Mouse (Mus musculus): Measurements from ENCODE around the gene A030003K21Rik. TPM values are rescaled to one million over a fixed set of nuclear protein-coding genes. Genes with fewer than 3 reads are reported as not detected.
"Not testable (repeated sequence)": the region's sequence is repeated elsewhere in the genome, so short reads cannot be mapped to it uniquely, and the experiment has no call there.

The A030003K21Rik gene
- polyA plus RNA-seq, 1 experiment from 2014 or later, result not detected

- Histone ChIP-seq H3K9ac (ENCODE audit: low read depth, low read length) (no peak overlapping the region), H3K27me3 (replicated peaks; ENCODE audit: control insufficient read depth, insufficient read depth, low read length) (no peaks in the 10 kb centered on the region), H3K4me2 (ENCODE audit: low read depth, low read length) (no peak overlapping the region), H3K4me3 (ENCODE audit: low read depth, low read length) (no peak overlapping the region), H3K36me3 (ENCODE audit: control insufficient read depth, insufficient read depth, low read length) (no peaks in the 10 kb centered on the region), H3K27ac (replicated peaks; ENCODE audit: low read depth, low read length) (no peak overlapping the region), H3K9me3 (ENCODE audit: control insufficient read depth, low read length) (0 out of 2 replicates have a peak, but pooled peaks cover 6% of the 10 kb centered on the region), H3K4me1 (ENCODE audit: control insufficient read depth, insufficient read depth, low read length) (no peaks in the 10 kb centered on the region)
- 96% methylated on average over 5 of the region's 5 CpGs for WGBS
- DNase-seq (ENCODE audit: low spot score), result no peak
- no peak for ATAC-seq (ENCODE audit: low read depth)
Measured at GRCm38 (mm10) chr1:82938666-82939065, 4.5 kb downstream of the A030003K21Rik start.

GRCm38 (mm10) chr1:82931326-82931725 lies 11.9 kb downstream of the A030003K21Rik start, which contains the start of gene Gm6217:
Gene Gm6217 (minus strand): TSS chr1:82931399.
- H3K4me1 ChIP-seq (ENCODE audit: control insufficient read depth, insufficient read depth, low read length); H3K27me3 ChIP-seq (replicated peaks; ENCODE audit: control insufficient read depth, insufficient read depth, low read length); H3K36me3 ChIP-seq (ENCODE audit: control insufficient read depth, insufficient read depth, low read length); H3K4me3 ChIP-seq (ENCODE audit: low read depth, low read length); H3K9me3 ChIP-seq (ENCODE audit: control insufficient read depth, low read length); H3K9ac ChIP-seq (ENCODE audit: low read depth, low read length); ATAC-seq (ENCODE audit: low read depth); H3K4me2 ChIP-seq (ENCODE audit: low read depth, low read length); H3K27ac ChIP-seq (replicated peaks; ENCODE audit: low read depth, low read length); DNase-seq (ENCODE audit: low spot score): not testable (repeated sequence)
- WGBS, result no CpG with 5 or more reads among the region's 6 CpGs

GRCm38 (mm10) chr1:82930558-82930957 lies 12.6 kb downstream of the A030003K21Rik start:
- not testable (repeated sequence) for H3K9me3 ChIP-seq (ENCODE audit: control insufficient read depth, low read length); H3K4me1 ChIP-seq (ENCODE audit: control insufficient read depth, insufficient read depth, low read length); H3K27ac ChIP-seq (replicated peaks; ENCODE audit: low read depth, low read length); ATAC-seq (ENCODE audit: low read depth); H3K4me3 ChIP-seq (ENCODE audit: low read depth, low read length); H3K27me3 ChIP-seq (replicated peaks; ENCODE audit: control insufficient read depth, insufficient read depth, low read length); H3K4me2 ChIP-seq (ENCODE audit: low read depth, low read length); DNase-seq (ENCODE audit: low spot score); H3K9ac ChIP-seq (ENCODE audit: low read depth, low read length); H3K36me3 ChIP-seq (ENCODE audit: control insufficient read depth, insufficient read depth, low read length)
- WGBS, result 75% methylated on average over 1 of the region's 3 CpGs

- ATAC-seq (ENCODE audit: low read depth) (no peak), DNase-seq (ENCODE audit: low spot score) (peak; percentile 8)
- Histone ChIP-seq H3K4me3 (ENCODE audit: low read depth, low read length) (no peak within 1 kb of the TSS), H3K4me2 (ENCODE audit: low read depth, low read length) (no peak within 1 kb of the TSS), H3K36me3 (ENCODE audit: control insufficient read depth, insufficient read depth, low read length) (no peaks in the 10 kb centered on the region), H3K27ac (replicated peaks; ENCODE audit: low read depth, low read length) (no peak within 1 kb of the TSS), H3K4me1 (ENCODE audit: control insufficient read depth, insufficient read depth, low read length) (no peaks in the 10 kb centered on the region), H3K27me3 (replicated peaks; ENCODE audit: control insufficient read depth, insufficient read depth, low read length) (no peaks in the 10 kb centered on the region), H3K9ac (ENCODE audit: low read depth, low read length) (no peak within 1 kb of the TSS), H3K9me3 (ENCODE audit: control insufficient read depth, low read length) (no peaks in the 10 kb centered on the region)
- 78% methylated on average over 6 of the region's 6 CpGs for WGBS
Measured at GRCm38 (mm10) chr1:82924650-82925049, 18.5 kb downstream of the A030003K21Rik start, which contains the start of gene A030014E15Rik. Gene A030014E15Rik (plus strand): TSS chr1:82924917.

GRCm38 (mm10) chr1:82913434-82913833 lies 29.8 kb downstream of the A030003K21Rik start:
- H3K4me1 ChIP-seq (ENCODE audit: control insufficient read depth, insufficient read depth, low read length); ATAC-seq (ENCODE audit: low read depth): not testable (repeated sequence)
- 95% methylated on average over 3 of the region's 5 CpGs for WGBS

GRCm38 (mm10) chr1:82913025-82913424 lies 30.2 kb downstream of the A030003K21Rik start, which contains the start of gene A030005L19Rik:
Gene A030005L19Rik (plus strand): TSS chr1:82913325.
- no peak within 1 kb of the TSS for H3K4me3 ChIP-seq (ENCODE audit: low read depth, low read length)
- no peaks in the 10 kb centered on the region for H3K4me1 ChIP-seq (ENCODE audit: control insufficient read depth, insufficient read depth, low read length)
- H3K9ac ChIP-seq (ENCODE audit: low read depth, low read length), result no peak within 1 kb of the TSS
- ATAC-seq (ENCODE audit: low read depth) (no peak), DNase-seq (ENCODE audit: low spot score) (no peak)
- no peaks in the 10 kb centered on the region for H3K36me3 ChIP-seq (ENCODE audit: control insufficient read depth, insufficient read depth, low read length)
- H3K27ac ChIP-seq (replicated peaks; ENCODE audit: low read depth, low read length), result no peak within 1 kb of the TSS
- H3K9me3 ChIP-seq (ENCODE audit: control insufficient read depth, low read length), result no peaks in the 10 kb centered on the region
- H3K4me2 ChIP-seq (ENCODE audit: low read depth, low read length), result no peak within 1 kb of the TSS
- 81% methylated on average over 3 of the region's 3 CpGs for whole genome bisulfite sequencing
- H3K27me3 ChIP-seq (replicated peaks; ENCODE audit: control insufficient read depth, insufficient read depth, low read length), result no peaks in the 10 kb centered on the region

More at GRCm38 (mm10) chr1:82913434-82913833, 29.8 kb downstream of the A030003K21Rik start:
- not testable (repeated sequence) for H3K9me3 ChIP-seq (ENCODE audit: control insufficient read depth, low read length); H3K27me3 ChIP-seq (replicated peaks; ENCODE audit: control insufficient read depth, insufficient read depth, low read length); H3K4me3 ChIP-seq (ENCODE audit: low read depth, low read length); H3K9ac ChIP-seq (ENCODE audit: low read depth, low read length); DNase-seq (ENCODE audit: low spot score); H3K4me2 ChIP-seq (ENCODE audit: low read depth, low read length); H3K36me3 ChIP-seq (ENCODE audit: control insufficient read depth, insufficient read depth, low read length); H3K27ac ChIP-seq (replicated peaks; ENCODE audit: low read depth, low read length)

GRCm38 (mm10) chr1:82905886-82906285 lies 37.3 kb downstream of the A030003K21Rik start:
- DNase-seq (ENCODE audit: low spot score), result peak; percentile 13
- H3K27me3 ChIP-seq (replicated peaks; ENCODE audit: control insufficient read depth, insufficient read depth, low read length), result no peaks in the 10 kb centered on the region
- no peak overlapping the region for H3K4me2 ChIP-seq (ENCODE audit: low read depth, low read length)
- 67% methylated on average over 3 of the region's 3 CpGs for WGBS
- H3K9me3 ChIP-seq (ENCODE audit: control insufficient read depth, low read length), result no peaks in the 10 kb centered on the region
- H3K9ac ChIP-seq (ENCODE audit: low read depth, low read length), result no peak overlapping the region
- peaks cover 21% of the 10 kb centered on the region for H3K36me3 ChIP-seq (ENCODE audit: control insufficient read depth, insufficient read depth, low read length)
- H3K4me1 ChIP-seq (ENCODE audit: control insufficient read depth, insufficient read depth, low read length), result no peaks in the 10 kb centered on the region
- peak; percentile 35; the same call in 1 of the 2 replicates for ATAC-seq (ENCODE audit: low read depth)
- H3K4me3 ChIP-seq (ENCODE audit: low read depth, low read length), result no peak overlapping the region
- no peak overlapping the region for H3K27ac ChIP-seq (replicated peaks; ENCODE audit: low read depth, low read length)

- Histone ChIP-seq H3K4me3 (ENCODE audit: low read depth, low read length) (no peak overlapping the region), H3K9me3 (ENCODE audit: control insufficient read depth, low read length) (no peaks in the 10 kb centered on the region), H3K4me1 (ENCODE audit: control insufficient read depth, insufficient read depth, low read length) (no peaks in the 10 kb centered on the region), H3K4me2 (ENCODE audit: low read depth, low read length) (no peak overlapping the region), H3K27me3 (replicated peaks; ENCODE audit: control insufficient read depth, insufficient read depth, low read length) (no peaks in the 10 kb centered on the region), H3K27ac (replicated peaks; ENCODE audit: low read depth, low read length) (no peak overlapping the region), H3K36me3 (ENCODE audit: control insufficient read depth, insufficient read depth, low read length) (peaks cover 43% of the 10 kb centered on the region), H3K9ac (ENCODE audit: low read depth, low read length) (no peak overlapping the region)
- ATAC-seq (ENCODE audit: low read depth) (no peak), DNase-seq (ENCODE audit: low spot score) (no peak)
- 95% methylated on average over 3 of the region's 3 CpGs for WGBS
Measured at GRCm38 (mm10) chr1:82901201-82901600, 42.0 kb downstream of the A030003K21Rik start.

- Histone ChIP-seq H3K36me3 (ENCODE audit: control insufficient read depth, insufficient read depth, low read length) (peaks cover 44% of the 10 kb centered on the region), H3K9me3 (ENCODE audit: control insufficient read depth, low read length) (no peaks in the 10 kb centered on the region), H3K9ac (ENCODE audit: low read depth, low read length) (no peak overlapping the region), H3K27me3 (replicated peaks; ENCODE audit: control insufficient read depth, insufficient read depth, low read length) (no peaks in the 10 kb centered on the region), H3K4me2 (ENCODE audit: low read depth, low read length) (no peak overlapping the region), H3K4me3 (ENCODE audit: low read depth, low read length) (no peak overlapping the region), H3K4me1 (ENCODE audit: control insufficient read depth, insufficient read depth, low read length) (no peaks in the 10 kb centered on the region), H3K27ac (replicated peaks; ENCODE audit: low read depth, low read length) (no peak overlapping the region)
- DNase-seq (ENCODE audit: low spot score) (no peak), ATAC-seq (ENCODE audit: low read depth) (no peak)
- WGBS, result 92% methylated on average over 1 of the region's 1 CpGs
Measured at GRCm38 (mm10) chr1:82900567-82900966, 42.6 kb downstream of the A030003K21Rik start.
